Mouse (Mus musculus): ENCODE results near the gene Farsb. TPM values are rescaled to one million over a fixed set of nuclear protein-coding genes. Genes with fewer than 3 reads are reported as not detected.

The Farsb gene
- total and polyA plus RNA-seq, 3 experiments, result 114 to 205 (median 180) TPM

- TF ChIP-seq BHLHE40 (IDR thresholded peaks at IDR 0.05; ENCODE audit: low read depth, low read length), result peak; percentile 95
- TF ChIP-seq ZMIZ1 (IDR thresholded peaks at IDR 0.05; ENCODE audit: low read depth, low read length), result no peak
- no peak for TF ChIP-seq ZC3H11A (IDR thresholded peaks at IDR 0.05; ENCODE audit: low read depth, low read length)
- TF ChIP-seq PAX5 (IDR thresholded peaks at IDR 0.05; ENCODE audit: low read length), result no peak
- no peak for TF ChIP-seq ELF1 (IDR thresholded peaks at IDR 0.05; ENCODE audit: low read depth, low read length)
- peak; percentile 93 for TF ChIP-seq TCF12 (IDR thresholded peaks at IDR 0.05; ENCODE audit: low read depth, low read length)
- TF ChIP-seq TBP (conservative IDR thresholded peaks at IDR 0.05; ENCODE audit: low read depth, low read length), result no peak
- TF ChIP-seq EP300 (IDR thresholded peaks at IDR 0.05; ENCODE audit: low read length), result peak; percentile 82
Observed at GRCm38 (mm10) chr1:78537494-78538010, 48.9 kb upstream of the Farsb start (continued).

GRCm38 (mm10) chr1:78536310-78537164 is 47.8 kb upstream of the Farsb start:
- Histone ChIP-seq H3K4me2 (ENCODE audit: insufficient read depth, low read depth, poor library complexity, severe bottlenecking) (peak overlapping the region; percentile 85), H3K4me3 (replicated peaks in 1 of 3; ENCODE audit: low read depth in 2 of 3, low read length in 2 of 3, poor library complexity in 1 of 3) (peak overlapping the region in 2 of 3 experiments; percentile 40 to 56), H3K27ac (ENCODE audit: insufficient read depth, low read depth) (no peak overlapping the region), H3K79me2 (replicated peaks; ENCODE audit: control insufficient read depth, extremely low read depth, insufficient read depth, poor library complexity, severe bottlenecking) (no peaks in the 10 kb centered on the region), H3K9me3 (replicated peaks; ENCODE audit: low read length) (no peaks in the 10 kb centered on the region), H3K9ac (ENCODE audit: insufficient read depth, low read depth) (no peak overlapping the region; the same call in 1 of the 2 replicates), H3K27me3 (replicated peaks) (no peaks in the 10 kb centered on the region), H3K36me3 (replicated peaks in 1 of 2; ENCODE audit: control insufficient read depth in 1 of 2, insufficient read depth in 1 of 2, low read length in 1 of 2) (no peaks in the 10 kb centered on the region), H3K4me1 (ENCODE audit: control insufficient read depth in 1 of 2, insufficient read depth in 2 of 2) (peaks cover 0 to 9% of the 10 kb centered on the region in 2 experiments; a peak in 2 of 4 replicates)
- no peak for TF ChIP-seq RCOR1 (conservative IDR thresholded peaks at IDR 0.05; ENCODE audit: low read depth, low read length)
- TF ChIP-seq PAX5 (IDR thresholded peaks at IDR 0.05; ENCODE audit: low read length), result no peak
- peak; percentile 78 for TF ChIP-seq SMC3 (IDR thresholded peaks at IDR 0.05; ENCODE audit: low read depth, low read length)
- no peak for TF ChIP-seq TBP (conservative IDR thresholded peaks at IDR 0.05; ENCODE audit: low read depth, low read length)
- TF ChIP-seq ETS1 (conservative IDR thresholded peaks at IDR 0.05; ENCODE audit: low read depth, low read length), result no peak
- TF ChIP-seq USF1 (IDR thresholded peaks at IDR 0.05; ENCODE audit: low read depth, low read length), result no peak; the same call in 1 of the 2 replicates
- peak; percentile 32 to 82; a peak in 3 of 4 replicates for TF ChIP-seq CTCF (conservative IDR thresholded peaks at IDR 0.05 in 1 of 2, IDR thresholded peaks at IDR 0.05 in 1 of 2; ENCODE audit: low read depth in 2 of 2, low read length in 2 of 2)
- peak; percentile 71 for TF ChIP-seq RAD21 (IDR thresholded peaks at IDR 0.05; ENCODE audit: low read depth, low read length)
- no peak for TF ChIP-seq USF2 (conservative IDR thresholded peaks at IDR 0.05; ENCODE audit: low read depth, low read length)
- TF ChIP-seq JUN (IDR thresholded peaks at IDR 0.05; ENCODE audit: insufficient read depth, low read depth, low read length), result no peak
- TF ChIP-seq KAT2A (IDR thresholded peaks at IDR 0.05; ENCODE audit: insufficient replicate concordance, low read length), result no peak
- TF ChIP-seq EP300 (IDR thresholded peaks at IDR 0.05; ENCODE audit: low read length), result no peak
- no peak for TF ChIP-seq TCF12 (IDR thresholded peaks at IDR 0.05; ENCODE audit: low read depth, low read length)
- TF ChIP-seq SIN3A (IDR thresholded peaks at IDR 0.05; ENCODE audit: low read length), result no peak; the same call in 1 of the 2 replicates
- TF ChIP-seq MAZ (IDR thresholded peaks at IDR 0.05; ENCODE audit: low read depth, low read length), result no peak
- no peak for TF ChIP-seq ZKSCAN1 (IDR thresholded peaks at IDR 0.05; ENCODE audit: borderline replicate concordance, low read depth, low read length)
- TF ChIP-seq GABPA (IDR thresholded peaks at IDR 0.05; ENCODE audit: insufficient replicate concordance, low read depth, low read length), result no peak
- TF ChIP-seq MEF2A (IDR thresholded peaks at IDR 0.05; ENCODE audit: borderline replicate concordance, low read depth, low read length), result no peak
- TF ChIP-seq MYC (IDR thresholded peaks at IDR 0.05; ENCODE audit: low read depth, low read length), result peak; percentile 35; the same call in 1 of the 2 replicates
- TF ChIP-seq NRF1 (IDR thresholded peaks at IDR 0.05; ENCODE audit: low read depth, low read length), result no peak
- no peak for TF ChIP-seq ELF1 (IDR thresholded peaks at IDR 0.05; ENCODE audit: low read depth, low read length)
- TF ChIP-seq JUND (conservative IDR thresholded peaks at IDR 0.05; ENCODE audit: low read depth, low read length), result no peak
- TF ChIP-seq MXI1 (IDR thresholded peaks at IDR 0.05; ENCODE audit: low read depth, low read length), result no peak
- no peak for TF ChIP-seq CHD1 (IDR thresholded peaks at IDR 0.05; ENCODE audit: low read depth, low read length)
- TF ChIP-seq IRF4 (IDR thresholded peaks at IDR 0.05; ENCODE audit: low read depth, low read length), result no peak
- no peak for TF ChIP-seq UBTF (IDR thresholded peaks at IDR 0.05; ENCODE audit: low read depth, low read length)
- TF ChIP-seq ZNF384 (IDR thresholded peaks at IDR 0.05; ENCODE audit: low read depth, low read length), result no peak
- no peak for TF ChIP-seq POLR2AphosphoS2 (IDR thresholded peaks at IDR 0.05; ENCODE audit: low read depth, low read length)
- TF ChIP-seq BHLHE40 (IDR thresholded peaks at IDR 0.05; ENCODE audit: low read depth, low read length), result peak; percentile 24; the same call in 1 of the 2 replicates
- no peak for TF ChIP-seq E2F4 (IDR thresholded peaks at IDR 0.05; ENCODE audit: insufficient replicate concordance, low read depth, low read length)
- no peak for TF ChIP-seq POLR2A (IDR thresholded peaks at IDR 0.05; ENCODE audit: low read depth, low read length)
- 0 out of 2 replicates have a peak, but pooled peaks have one; percentile 6 for TF ChIP-seq ZC3H11A (IDR thresholded peaks at IDR 0.05; ENCODE audit: low read depth, low read length)
- DNase-seq (ENCODE audit: extremely low read depth), result peak; percentile 72
- in situ Hi-C loops (cut with MboI; ENCODE audit: low pct_ligation_motif_present, low pct_unique_long_range_greater_than_20kb, low sequenced_read_pairs) (loop anchor here (25.0 kb wide), 1 partner anchor 1101 kb away; no protein-coding TSS in a partner anchor), dilution Hi-C loops (cut with MboI; ENCODE audit: extremely low pct_ligation_motif_present, extremely low pct_unique_long_range_greater_than_20kb, low sequenced_read_pairs) (no loop called here)
